Mouse (Mus musculus): Measurements from ENCODE around the gene Htra1. TPM values are rescaled to one million over a fixed set of nuclear protein-coding genes. Genes with fewer than 3 reads are reported as not detected.

The Htra1 gene
- polyA plus RNA-seq, 1 experiment from 2014 or later = 20.4 TPM

GRCm38 (mm10) chr7:131011901-131012300, 76.0 kb downstream of the Htra1 start:
- ATAC-seq (ENCODE audit: insufficient number of reproducible peaks, insufficient read depth, low FRiP score, low TSS enrichment, low read depth) = no peak
- WGBS = 84% methylated on average over 1 of the region's 1 CpGs
- H3K9ac ChIP-seq (replicated peaks) = no peak overlapping the region
- H3K27me3 ChIP-seq = no peaks in the 10 kb centered on the region
- no peaks in the 10 kb centered on the region for H3K4me1 ChIP-seq (replicated peaks)
- H3K36me3 ChIP-seq = no peaks in the 10 kb centered on the region
- H3K27ac ChIP-seq = no peak overlapping the region
- H3K9me3 ChIP-seq = peaks cover 3% of the 10 kb centered on the region; the same call in 1 of the 2 replicates
- no peak overlapping the region for H3K4me2 ChIP-seq
- H3K4me3 ChIP-seq (replicated peaks) = no peak overlapping the region

- no peaks in the 10 kb centered on the region for H3K36me3 ChIP-seq
- no peak overlapping the region for H3K4me2 ChIP-seq
- ATAC-seq (ENCODE audit: insufficient number of reproducible peaks, insufficient read depth, low FRiP score, low TSS enrichment, low read depth) = no peak
- no peaks in the 10 kb centered on the region for H3K4me1 ChIP-seq (replicated peaks)
- peaks cover 5% of the 10 kb centered on the region; the same call in 1 of the 2 replicates for H3K9me3 ChIP-seq
- no peak overlapping the region for H3K9ac ChIP-seq (replicated peaks)
- 92% methylated on average over 2 of the region's 2 CpGs for WGBS
- no peak overlapping the region for H3K4me3 ChIP-seq (replicated peaks)
- no peaks in the 10 kb centered on the region for H3K27me3 ChIP-seq
- no peak overlapping the region for H3K27ac ChIP-seq
These were observed 83.3 kb downstream of the Htra1 start for GRCm38 (mm10) chr7:131019181-131019580.

GRCm38 (mm10) chr7:131024807-131025206, 88.9 kb downstream of the Htra1 start:
- Histone ChIP-seq H3K4me1 (replicated peaks) (no peaks in the 10 kb centered on the region), H3K27me3 (no peaks in the 10 kb centered on the region), H3K9ac (replicated peaks) (no peak overlapping the region), H3K36me3 (no peaks in the 10 kb centered on the region), H3K4me2 (no peak overlapping the region), H3K9me3 (no peaks in the 10 kb centered on the region), H3K27ac (no peak overlapping the region), H3K4me3 (replicated peaks) (no peak overlapping the region)
- no peak for ATAC-seq (ENCODE audit: insufficient number of reproducible peaks, insufficient read depth, low FRiP score, low TSS enrichment, low read depth)
- WGBS = 50% methylated on average over 1 of the region's 1 CpGs

GRCm38 (mm10) chr7:131027557-131027956, 91.6 kb downstream of the Htra1 start:
- Histone ChIP-seq H3K4me3 (replicated peaks) (no peak overlapping the region), H3K27ac (no peak overlapping the region), H3K9me3 (no peaks in the 10 kb centered on the region), H3K36me3 (no peaks in the 10 kb centered on the region), H3K27me3 (no peaks in the 10 kb centered on the region), H3K9ac (replicated peaks) (no peak overlapping the region), H3K4me1 (replicated peaks) (no peaks in the 10 kb centered on the region), H3K4me2 (no peak overlapping the region)
- ATAC-seq (ENCODE audit: insufficient number of reproducible peaks, insufficient read depth, low FRiP score, low TSS enrichment, low read depth) = no peak
- 97% methylated on average over 1 of the region's 1 CpGs for WGBS

- no peaks in the 10 kb centered on the region for H3K27me3 ChIP-seq
- no peaks in the 10 kb centered on the region for H3K9me3 ChIP-seq
- no peak for ATAC-seq (ENCODE audit: insufficient number of reproducible peaks, insufficient read depth, low FRiP score, low TSS enrichment, low read depth)
- no peak within 1 kb of the TSS for H3K9ac ChIP-seq (replicated peaks)
- H3K4me1 ChIP-seq (replicated peaks) = no peaks in the 10 kb centered on the region
- 79% methylated on average over 5 of the region's 5 CpGs for WGBS
- H3K4me2 ChIP-seq = no peak within 1 kb of the TSS
- H3K36me3 ChIP-seq = no peaks in the 10 kb centered on the region
- no peak within 1 kb of the TSS for H3K4me3 ChIP-seq (replicated peaks)
- no peak within 1 kb of the TSS for H3K27ac ChIP-seq
These were observed 95.8 kb downstream of the Htra1 start, which contains the start of gene Dmbt1 for GRCm38 (mm10) chr7:131031755-131032154. Gene Dmbt1, plus strand, starts transcription at chr7:131032053.

Small RNAs within 50 kb of the gene (microRNA-seq; reads per million reads assigned to microRNA genes)
- gene Mir7061 = not detected

Other genes with a start within 250 kb of the Htra1 start
- gene Btbd16, start 162.0 kb upstream of the Htra1 start, polyA plus RNA-seq (2016; fragmentation: Nextera tagmentation; extraction: Ambion mirVana) = not detected in 2 replicates
- 33.3 and 37.9 TPM in 2 replicates for gene Plekha1, start 70.4 kb upstream of the Htra1 start, polyA plus RNA-seq (2016; fragmentation: Nextera tagmentation; extraction: Ambion mirVana)
- gene Dmbt1, start 95.9 kb downstream of the Htra1 start, polyA plus RNA-seq (2016; fragmentation: Nextera tagmentation; extraction: Ambion mirVana) = 0.20 TPM in 1 of 2 replicates, not detected in the other
- gene 4933402N03Rik, start 210.2 kb downstream of the Htra1 start, polyA plus RNA-seq (2016; fragmentation: Nextera tagmentation; extraction: Ambion mirVana) = not detected in 2 replicates
- not detected in 2 replicates for gene 5430419D17Rik, start 238.3 kb downstream of the Htra1 start, polyA plus RNA-seq (2016; fragmentation: Nextera tagmentation; extraction: Ambion mirVana)

Measured in limb, embryonic 12.5 days (tissue).